Mouse (Mus musculus) MN1 (cell line): ENCODE data around the gene Gm13212.
"Not testable (repeated sequence)": the region's sequence is repeated elsewhere in the genome, so short reads cannot be mapped to it uniquely, and the experiment has no call there.

Experiments
- DNase-seq: peaks from one replicate; pipeline ENCODE4 v3.0.0-alpha.2; 2016; ENCODE audit warnings: low spot score

Gm13212 gene

GRCm38 (mm10) chr4:145585078-145585477 lies at the start of gene Gm13212:
Gene Gm13212 (plus strand): TSS chr4:145585166.
- not testable (repeated sequence) for DNase-seq

- not testable (repeated sequence) for DNase-seq
Measured at GRCm38 (mm10) chr4:145543861-145544260, 41.1 kb upstream of the Gm13212 start.

- DNase-seq: not testable (repeated sequence)
Measured at GRCm38 (mm10) chr4:145545106-145545505, 39.9 kb upstream of the Gm13212 start.

- not testable (repeated sequence) for DNase-seq
Measured at GRCm38 (mm10) chr4:145545734-145546349, 39.1 kb upstream of the Gm13212 start.

- not testable (repeated sequence) for DNase-seq
Measured at GRCm38 (mm10) chr4:145546477-145546876, 38.5 kb upstream of the Gm13212 start.

- no peak for DNase-seq
Measured at GRCm38 (mm10) chr4:145556680-145557079, 28.3 kb upstream of the Gm13212 start.

GRCm38 (mm10) chr4:145559505-145560099 lies 25.4 kb upstream of the Gm13212 start:
- no peak for DNase-seq

- DNase-seq: no peak
Measured at GRCm38 (mm10) chr4:145564111-145564821, 20.7 kb upstream of the Gm13212 start.

- DNase-seq: not testable (repeated sequence)
Measured at GRCm38 (mm10) chr4:145570461-145570860, 14.5 kb upstream of the Gm13212 start.

- DNase-seq: not testable (repeated sequence)
Measured at GRCm38 (mm10) chr4:145576623-145577022, 8.3 kb upstream of the Gm13212 start.

GRCm38 (mm10) chr4:145580333-145580732 lies 4.6 kb upstream of the Gm13212 start:
- DNase-seq: not testable (repeated sequence)

GRCm38 (mm10) chr4:145586046-145586445 lies 1.1 kb downstream of the Gm13212 start:
- not testable (repeated sequence) for DNase-seq

GRCm38 (mm10) chr4:145594183-145594582 lies 9.2 kb downstream of the Gm13212 start:
- not testable (repeated sequence) for DNase-seq

- DNase-seq: not testable (repeated sequence)
Measured at GRCm38 (mm10) chr4:145594798-145595197, 9.8 kb downstream of the Gm13212 start.

- DNase-seq: not testable (repeated sequence)
Measured at GRCm38 (mm10) chr4:145640416-145641185, 55.6 kb downstream of the Gm13212 start.

GRCm38 (mm10) chr4:145670385-145670784 lies 85.4 kb downstream of the Gm13212 start, which contains the start of gene Zfp980:
Gene Zfp980 (plus strand): TSS chr4:145670685.
- not testable (repeated sequence) for DNase-seq

GRCm38 (mm10) chr4:145674286-145674780 lies 89.4 kb downstream of the Gm13212 start:
- DNase-seq: not testable (repeated sequence)
